Mouse (Mus musculus): ENCODE results near the gene Becn1. TPM values are rescaled to one million over a fixed set of nuclear protein-coding genes. Genes with fewer than 3 reads are reported as not detected.
"Not testable (repeated sequence)": the region's sequence is repeated elsewhere in the genome, so short reads cannot be mapped to it uniquely, and the experiment has no call there.

The Becn1 gene
- total RNA-seq, 2 experiments from 2014 or later, result 79.6 to 85.8 TPM

DNA sequence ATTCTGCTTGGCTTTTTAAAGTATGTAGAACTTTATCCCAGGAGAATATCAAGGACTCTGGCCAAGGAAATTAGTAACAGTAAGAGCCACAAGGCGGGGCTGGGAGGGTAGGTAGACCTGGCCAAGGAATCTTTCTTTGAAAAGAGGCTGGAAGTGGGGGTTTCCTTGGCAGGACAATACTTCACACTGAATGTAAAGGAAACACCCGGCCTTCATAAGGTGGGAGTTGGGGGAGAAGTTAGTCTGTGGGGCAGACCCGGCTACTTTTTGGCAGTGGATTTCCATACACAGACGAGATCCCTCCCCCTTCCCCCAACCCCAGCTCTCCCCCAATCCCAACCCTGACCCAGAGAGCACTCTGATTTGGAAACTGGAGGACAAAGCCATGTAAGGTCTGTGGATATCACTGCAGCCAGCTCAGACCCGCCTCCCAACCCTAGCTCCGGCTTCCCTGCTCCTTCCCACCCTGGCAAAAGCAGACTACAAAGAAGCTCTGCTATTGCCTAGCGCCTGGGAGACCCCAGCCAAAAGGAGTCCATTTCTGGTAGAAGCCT is 28.4 kb upstream of the Becn1 start, which contains the start of gene Aoc3:
Aoc3 (plus strand) TSS at position 235 of the 554 bp plus-strand sequence.
- DNase-seq, result peak; percentile 59
- Histone ChIP-seq H3K27ac (peak within 1 kb of the TSS; percentile 81), H3K4me3 (peak within 1 kb of the TSS; percentile 65)
- TF ChIP-seq CTCF (IDR thresholded peaks at IDR 0.05), result no peak
- intact Hi-C loops (cut with DNase I), result no loop called here

DNA sequence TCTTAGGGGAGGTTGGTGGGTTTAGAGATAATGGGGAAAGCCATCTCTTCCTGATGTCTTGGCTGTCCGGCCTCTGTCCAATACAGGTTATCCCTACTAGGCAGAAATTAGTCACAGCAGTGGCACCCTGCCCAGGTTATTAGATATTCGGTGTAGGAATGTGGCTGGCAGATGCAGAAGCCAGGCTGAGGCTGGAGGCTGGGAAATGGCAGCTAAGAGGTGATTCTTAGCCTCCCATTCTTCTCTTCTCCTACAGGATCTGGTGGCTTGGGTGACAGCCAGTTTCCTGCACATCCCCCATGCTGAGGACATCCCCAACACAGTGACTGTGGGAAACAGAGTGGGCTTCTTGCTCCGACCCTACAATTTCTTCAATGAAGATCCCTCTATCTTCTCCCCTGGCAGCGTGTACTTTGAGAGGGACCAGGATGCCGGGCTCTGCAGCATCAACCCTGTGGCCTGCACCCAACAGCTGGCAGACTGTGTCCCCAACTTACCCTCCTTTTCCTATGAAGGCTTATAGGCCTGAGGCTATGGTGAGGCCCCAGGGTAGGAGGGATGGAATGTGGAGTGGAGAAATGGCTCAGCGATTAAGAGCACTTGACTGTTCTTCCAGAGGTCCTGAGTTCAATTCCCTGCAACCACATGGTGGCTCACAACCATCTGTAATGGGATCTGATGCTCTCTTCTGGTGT is 27.0 kb upstream of the Becn1 start:
- intact Hi-C loops (cut with DNase I), result no loop called here
- no peak overlapping the region for H3K4me3 ChIP-seq
- H3K27ac ChIP-seq, result peak overlapping the region; percentile 29
- DNase-seq, result peak; percentile 60
- TF ChIP-seq CTCF (IDR thresholded peaks at IDR 0.05), result no peak

DNA sequence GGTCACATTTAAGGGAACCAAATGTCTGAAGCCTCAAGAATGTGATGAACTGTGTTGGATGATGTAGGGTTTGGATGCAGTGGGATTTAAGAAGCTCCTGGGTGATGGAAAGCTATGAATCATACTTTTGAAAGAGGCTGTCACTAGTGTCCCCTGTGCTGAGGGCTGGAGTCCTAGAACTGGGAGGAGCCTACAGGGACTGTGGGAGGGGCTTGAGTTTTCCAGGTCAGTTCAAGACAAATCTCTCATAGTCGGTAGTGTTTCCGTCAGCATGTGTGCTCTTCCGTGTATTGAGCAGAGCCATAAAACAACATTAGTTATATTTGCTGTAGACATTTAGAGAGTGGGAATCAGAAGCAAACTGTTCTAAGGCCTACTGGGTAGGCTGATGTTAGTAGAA is 25.2 kb upstream of the Becn1 start:
- intact Hi-C loops (cut with DNase I), result no loop called here
- TF ChIP-seq CTCF (IDR thresholded peaks at IDR 0.05), result no peak

DNA sequence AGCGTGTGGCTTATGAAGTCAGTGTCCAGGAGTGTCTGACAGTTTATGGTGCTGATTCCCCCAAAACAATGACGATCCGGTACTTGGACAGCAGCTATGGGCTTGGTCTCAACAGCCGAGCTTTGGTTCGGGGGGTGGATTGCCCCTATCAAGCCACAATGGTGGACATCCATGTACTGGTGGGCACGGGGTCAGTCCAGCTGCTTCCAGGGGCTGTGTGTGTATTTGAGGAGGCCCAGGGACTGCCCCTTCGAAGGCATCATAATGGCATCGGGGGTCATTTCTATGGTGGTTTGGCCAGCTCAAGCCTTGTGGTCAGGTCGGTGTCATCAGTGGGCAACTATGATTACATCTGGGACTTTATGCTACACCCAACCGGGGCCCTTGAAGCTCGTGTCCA is 24.1 kb upstream of the Becn1 start:
- no peak overlapping the region for H3K27ac ChIP-seq
- no peak for TF ChIP-seq CTCF (IDR thresholded peaks at IDR 0.05)
- H3K4me3 ChIP-seq, result no peak overlapping the region
- intact Hi-C loops (cut with DNase I), result no loop called here
- no peak for DNase-seq

More for the DNA sequence above, 25.2 kb upstream of the Becn1 start:
- no peak for DNase-seq
- Histone ChIP-seq H3K4me3 (no peak overlapping the region), H3K27ac (no peak overlapping the region)

DNA sequence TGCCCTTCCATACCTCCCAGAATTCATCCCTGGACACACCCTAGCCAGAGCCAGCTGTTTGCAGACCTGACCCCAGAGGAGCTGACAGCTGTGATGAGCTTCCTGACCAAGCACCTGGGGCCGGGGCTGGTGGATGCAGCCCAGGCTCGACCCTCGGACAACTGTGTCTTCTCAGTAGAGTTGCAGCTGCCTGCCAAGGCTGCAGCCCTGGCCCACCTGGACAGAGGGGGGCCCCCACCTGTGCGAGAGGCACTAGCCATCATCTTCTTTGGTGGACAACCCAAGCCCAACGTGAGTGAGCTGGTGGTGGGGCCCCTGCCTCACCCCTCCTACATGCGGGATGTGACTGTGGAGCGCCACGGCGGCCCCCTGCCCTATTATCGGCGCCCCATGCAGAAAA is 23.1 kb upstream of the Becn1 start:
- H3K27ac ChIP-seq; intact Hi-C loops (cut with DNase I); DNase-seq: not testable (repeated sequence)
- peak overlapping the region; percentile 30 for H3K4me3 ChIP-seq

DNA sequence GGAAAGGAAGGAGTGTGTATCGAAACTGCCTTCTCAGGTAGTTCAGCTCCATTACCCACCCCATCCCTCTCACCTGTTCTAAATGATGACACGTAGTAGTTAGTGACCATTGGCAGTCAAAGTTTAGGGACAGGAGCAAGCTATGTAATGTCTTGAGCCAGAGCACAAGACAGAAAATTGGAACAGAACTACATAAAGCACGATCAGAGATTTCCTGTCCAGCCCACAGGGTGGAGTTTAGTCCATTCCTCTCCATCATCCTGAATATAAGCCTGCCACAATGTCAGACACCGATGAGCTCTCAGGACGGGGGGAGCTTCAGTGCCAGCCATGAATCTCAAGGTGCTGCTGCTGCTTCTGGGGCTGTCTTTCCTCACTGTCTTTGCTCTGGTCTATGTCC is 22.7 kb upstream of the Becn1 start, which contains the start of gene Aoc2:
Aoc2 (plus strand) TSS at position 301 of the 400 bp plus-strand sequence.
- Histone ChIP-seq H3K4me3 (peak within 1 kb of the TSS; percentile 30), H3K27ac (no peak within 1 kb of the TSS)
- intact Hi-C loops (cut with DNase I), result no loop called here
- no peak for TF ChIP-seq CTCF (IDR thresholded peaks at IDR 0.05)
- DNase-seq, result no peak

DNA sequence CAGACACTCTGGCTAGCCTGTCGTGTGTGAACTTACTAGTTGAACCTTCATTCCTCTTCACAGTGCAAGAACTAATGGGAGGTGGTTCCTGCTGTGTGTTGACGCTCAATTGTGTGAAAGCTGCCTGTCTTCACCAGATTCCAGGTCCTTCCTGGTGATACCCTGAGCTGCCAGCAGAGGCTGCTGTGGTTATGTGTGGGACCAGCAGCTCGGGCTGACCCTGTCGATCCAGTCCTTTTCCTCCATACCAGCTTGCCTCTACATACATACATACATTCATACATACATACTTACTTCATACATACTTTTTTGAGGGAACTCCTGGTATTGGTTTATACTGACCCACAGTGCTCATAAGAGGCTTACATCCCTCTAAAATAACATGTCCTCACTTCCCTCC is 21.5 kb upstream of the Becn1 start:
- intact Hi-C loops (cut with DNase I), result loop anchor here (1.0 kb wide), 1 partner anchor 72 kb away; no protein-coding TSS in a partner anchor
- peak; percentile 93 for TF ChIP-seq CTCF (IDR thresholded peaks at IDR 0.05)
- H3K4me3 ChIP-seq, result no peak overlapping the region
- peak; percentile 73 for DNase-seq
- H3K27ac ChIP-seq, result no peak overlapping the region

DNA sequence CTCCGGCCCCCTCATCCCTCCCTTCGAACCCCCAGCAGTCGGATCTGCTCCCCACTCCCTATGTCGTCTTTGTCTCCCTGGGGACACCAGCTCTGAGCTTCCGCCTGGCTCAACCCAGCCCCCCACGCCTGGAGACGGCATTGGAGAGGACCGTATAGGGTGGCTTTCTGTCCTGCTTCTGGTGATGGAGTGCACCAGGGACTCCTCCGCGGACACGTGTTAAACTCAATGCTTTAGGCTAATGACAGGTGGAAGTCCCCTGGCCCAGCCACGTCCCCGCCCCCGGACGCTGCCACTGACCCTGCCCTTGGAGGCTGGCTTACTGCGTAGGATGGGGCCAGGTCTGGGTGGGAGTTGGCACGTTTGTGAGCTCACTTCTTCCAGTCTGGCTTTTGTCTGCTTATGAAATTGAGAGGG is 14.4 kb upstream of the Becn1 start:
- no peak for TF ChIP-seq CTCF (IDR thresholded peaks at IDR 0.05)
- intact Hi-C loops (cut with DNase I), result loop anchor here (10.0 kb wide), 1 partner anchor 238 kb away; the partner anchor contains the start of genes Brca1 and Nbr1
- Histone ChIP-seq H3K27ac (peak overlapping the region; percentile 95), H3K4me3 (peak overlapping the region; percentile 91)
- no peak for DNase-seq

DNA sequence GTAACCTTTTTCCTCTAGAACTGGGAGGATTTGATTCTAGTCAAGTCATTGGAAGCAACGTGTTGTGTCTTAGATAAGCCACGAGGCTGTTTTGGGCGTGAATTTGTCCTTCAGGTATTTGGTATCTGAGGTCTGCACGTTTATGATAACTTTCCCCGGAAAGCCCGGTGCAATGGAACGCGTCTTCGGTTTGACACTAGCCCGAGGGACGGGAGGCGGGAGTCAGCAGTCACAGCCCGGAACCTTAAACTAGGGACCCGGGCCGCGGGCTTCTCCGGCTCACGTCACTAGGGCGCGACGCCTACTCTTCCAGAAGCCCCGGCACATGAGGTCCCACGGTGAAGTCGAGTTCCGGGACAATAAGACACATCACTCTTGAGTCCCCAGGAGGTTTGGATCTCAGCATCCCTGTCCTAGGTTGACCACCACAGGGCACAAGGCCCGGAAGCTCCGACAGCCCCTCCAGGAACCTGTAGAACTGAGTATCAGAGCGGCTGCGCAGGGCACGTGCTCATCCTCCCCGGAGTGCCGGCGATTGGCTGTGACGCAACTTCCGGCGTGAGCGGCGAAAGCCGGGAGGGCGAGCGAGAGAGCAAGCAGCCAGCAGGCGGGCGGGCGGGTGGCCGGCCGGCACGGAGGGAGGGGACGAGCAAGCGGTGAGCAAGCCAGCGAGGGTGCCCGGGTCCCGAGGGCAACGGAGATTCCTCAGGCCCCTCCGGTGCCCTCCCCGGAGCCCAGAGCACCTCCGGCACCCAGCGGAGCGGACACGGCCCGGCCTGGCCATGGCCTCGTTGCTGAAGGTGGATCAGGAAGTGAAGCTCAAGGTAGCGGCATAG is 13.8 kb upstream of the Becn1 start, which contains the start of gene Psme3:
Psme3 (plus strand) TSS at position 549 of the 836 bp plus-strand sequence.
- peak within 1 kb of the TSS; percentile 95 for H3K27ac ChIP-seq
- TF ChIP-seq CTCF (IDR thresholded peaks at IDR 0.05), result peak; percentile 17; the same call in 1 of the 2 replicates
- peak; percentile 95 for DNase-seq
- intact Hi-C loops (cut with DNase I), result loop anchor here (10.0 kb wide), 1 partner anchor 239 kb away; the partner anchor contains the start of genes Brca1 and Nbr1
- peak within 1 kb of the TSS; percentile 91 for H3K4me3 ChIP-seq

DNA sequence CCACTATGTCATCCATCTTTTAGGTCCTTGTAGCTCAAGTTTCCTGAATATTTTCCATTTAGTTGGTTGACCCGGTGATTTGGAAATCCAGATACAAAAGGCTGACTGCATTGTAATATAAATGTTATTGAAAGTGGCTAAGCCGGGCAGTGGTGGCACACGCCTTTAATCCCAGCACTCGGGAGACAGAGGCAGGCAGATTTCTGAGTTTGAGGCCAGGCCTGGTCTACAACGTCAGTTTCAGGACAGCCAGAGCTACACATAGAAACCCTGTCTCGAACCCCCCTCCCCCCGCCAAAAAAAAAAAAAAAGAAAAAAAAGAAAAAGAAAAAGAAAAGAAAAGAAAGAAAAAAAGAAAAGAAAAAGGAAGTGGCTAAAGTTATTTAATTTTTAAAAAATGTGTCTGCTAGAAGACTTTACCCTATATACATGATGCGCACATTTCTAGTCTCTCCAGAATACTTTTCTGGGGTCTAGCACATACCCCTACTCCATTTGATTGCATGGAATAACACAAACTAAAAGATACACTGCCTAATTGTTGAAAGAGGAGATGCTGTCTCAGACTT is 13.1 kb upstream of the Becn1 start:
- intact Hi-C loops (cut with DNase I), result loop anchor here (10.0 kb wide), 1 partner anchor 240 kb away; the partner anchor contains the start of genes Brca1 and Nbr1
- H3K4me3 ChIP-seq, result peak overlapping the region; percentile 91
- H3K27ac ChIP-seq, result peak overlapping the region; percentile 95
- no peak for DNase-seq
- no peak for TF ChIP-seq CTCF (IDR thresholded peaks at IDR 0.05)

DNA sequence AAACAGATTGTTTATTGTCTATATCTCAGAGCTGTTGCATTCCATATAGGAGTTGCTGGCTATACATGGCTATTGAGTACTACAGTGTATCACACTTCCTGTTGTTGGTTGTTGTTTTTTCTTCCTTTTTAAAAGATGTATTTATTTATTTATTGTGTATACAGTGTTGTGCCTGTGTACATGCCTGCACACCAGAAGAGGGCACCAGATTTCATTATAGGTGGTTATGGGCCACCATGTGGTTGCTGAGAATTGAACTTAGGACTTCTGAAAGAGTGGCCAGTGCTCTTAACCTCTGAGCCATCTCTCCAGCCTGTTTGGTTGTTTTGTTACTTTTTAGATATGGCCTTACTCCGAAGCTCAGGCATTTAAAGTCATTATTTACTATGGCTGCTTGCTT is 12.5 kb upstream of the Becn1 start:
- H3K4me3 ChIP-seq, result no peak overlapping the region
- intact Hi-C loops (cut with DNase I), result loop anchor here (10.0 kb wide), 1 partner anchor 240 kb away; the partner anchor contains the start of genes Brca1 and Nbr1
- DNase-seq, result no peak
- no peak for TF ChIP-seq CTCF (IDR thresholded peaks at IDR 0.05)
- no peak overlapping the region for H3K27ac ChIP-seq

DNA sequence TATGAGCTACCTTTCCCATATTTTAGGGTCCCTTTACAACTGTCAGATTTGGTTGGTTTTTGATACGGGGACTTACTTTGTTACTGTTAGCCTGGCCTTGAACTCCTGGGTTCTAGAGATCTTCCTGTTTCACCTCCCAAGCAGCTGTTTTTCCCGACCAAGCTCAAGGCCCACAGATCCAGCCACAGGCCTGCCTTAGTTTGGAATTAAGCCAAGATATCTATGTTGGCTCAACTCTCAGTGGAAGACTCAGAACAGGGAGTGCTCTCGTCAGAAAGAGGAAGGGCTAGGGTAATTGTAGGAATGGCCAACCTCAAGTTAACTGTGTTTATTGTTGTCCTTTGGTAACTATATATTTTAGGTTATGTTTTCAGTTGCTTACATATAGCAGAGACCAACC is 10.1 kb upstream of the Becn1 start:
- no peak overlapping the region for H3K4me3 ChIP-seq
- intact Hi-C loops (cut with DNase I), result loop anchor here (10.0 kb wide), 1 partner anchor 243 kb away; the partner anchor contains the start of genes Brca1 and Nbr1
- no peak overlapping the region for H3K27ac ChIP-seq
- TF ChIP-seq CTCF (IDR thresholded peaks at IDR 0.05), result no peak
- DNase-seq, result no peak

Data from gastrocnemius, adult 2 months (tissue).